Mouse (Mus musculus) stomach, embryonic 14.5 days (tissue): Measurements from ENCODE around the gene Spen. TPM values are rescaled to one million over a fixed set of nuclear protein-coding genes. Genes with fewer than 3 reads are reported as not detected.

Source experiments
- ATAC-seq: fragments of 200-750 bp; cut with Nextera tagmentation; 2 replicates; pipeline ENCODE4 v1.8.0; 2017; ENCODE audit warnings: low read depth, moderate TSS enrichment; ENCODE audit not compliant: insufficient number of reproducible peaks, insufficient read depth, low FRiP score
- H3K27ac ChIP-seq: fragments of 300-500 bp; sonication (generic); 2 replicates; pipeline ENCODE4 v1.5.1; 2014; ENCODE audit warnings: mild to moderate bottlenecking, low read length, moderate library complexity, mixed read lengths
- H3K27me3 ChIP-seq: fragments of 300-500 bp; sonication (generic); 2 replicates; pipeline ENCODE4 v1.6.1; 2014; ENCODE audit warnings: low read length, control low read depth, mixed read lengths; ENCODE audit not compliant: control insufficient read depth, insufficient read depth
- H3K36me3 ChIP-seq: fragments of 300-500 bp; sonication (generic); 2 replicates; pipeline ENCODE4 v1.6.1; 2014; ENCODE audit warnings: mild to moderate bottlenecking, control low read depth, low read length, moderate library complexity, mixed read lengths; ENCODE audit not compliant: control insufficient read depth, insufficient read depth
- H3K4me1 ChIP-seq: fragments of 300-500 bp; sonication (generic); 2 replicates; pipeline ENCODE4 v1.6.1; 2014; ENCODE audit warnings: low read length, control low read depth, mixed read lengths; ENCODE audit not compliant: control insufficient read depth, insufficient read depth
- H3K4me2 ChIP-seq: fragments of 300-500 bp; sonication (generic); replicated peaks from 2 replicates; pipeline ENCODE4 v1.6.1; 2014; ENCODE audit warnings: low read depth, low read length, control low read depth
- H3K4me3 ChIP-seq: fragments of 300-500 bp; sonication (generic); 2 replicates; pipeline ENCODE4 v1.5.1; 2014; ENCODE audit warnings: low read depth, low read length, control low read depth
- H3K9ac ChIP-seq: fragments of 300-500 bp; sonication (generic); replicated peaks from 2 replicates; pipeline ENCODE4 v1.6.1; 2014; ENCODE audit warnings: low read depth, mild to moderate bottlenecking, control low read depth, low read length, moderate library complexity, mixed read lengths
- H3K9me3 ChIP-seq: fragments of 300-500 bp; sonication (generic); 2 replicates; pipeline ENCODE4 v1.6.1; 2016; ENCODE audit warnings: low read depth, low read length, control low read depth; ENCODE audit not compliant: control insufficient read depth
- WGBS: fragments of 180-500 bp; shearing (Covaris S2); extraction: QIAGEN DNeasy Blood & Tissue Kit; methylation state at CpG from one replicate; pipeline ENCODE4 v1.1.7; 2014; 5-methylcytosine and 5-hydroxymethylcytosine counted together
- polyA plus RNA-seq: library from polyadenylated mRNA; unstranded; fragments of >200 nt; fragmentation: Nextera tagmentation; extraction: Ambion mirVana; gene quantifications from 2 replicates; pipeline ENCODE4 v1.2.1, GENCODE M21; 2014

The Spen gene
- polyA plus RNA-seq, 1 experiment from 2014 or later, result 16.9 TPM

GRCm38 (mm10) chr4:141455526-141455925, 82.9 kb downstream of the Spen start:
- H3K9me3 ChIP-seq, result no peaks in the 10 kb centered on the region
- 0 out of 2 replicates have a peak, but pooled peaks cover 4% of the 10 kb centered on the region for H3K4me1 ChIP-seq
- no peak overlapping the region for H3K4me3 ChIP-seq
- H3K9ac ChIP-seq, result no peak overlapping the region
- H3K27ac ChIP-seq, result no peak overlapping the region; the same call in 1 of the 2 replicates
- 71% methylated on average over 4 of the region's 4 CpGs for WGBS
- H3K27me3 ChIP-seq, result no peaks in the 10 kb centered on the region
- no peak overlapping the region for H3K4me2 ChIP-seq
- ATAC-seq, result no peak
- H3K36me3 ChIP-seq, result peaks cover 10% of the 10 kb centered on the region

GRCm38 (mm10) chr4:141454581-141455350, 83.6 kb downstream of the Spen start:
- H3K9ac ChIP-seq, result no peak overlapping the region
- peaks cover 10% of the 10 kb centered on the region for H3K36me3 ChIP-seq
- ATAC-seq, result no peak
- peak overlapping the region; percentile 2; the same call in 1 of the 2 replicates for H3K27ac ChIP-seq
- H3K4me3 ChIP-seq, result no peak overlapping the region
- 66% methylated on average over 14 of the region's 14 CpGs for WGBS
- no peaks in the 10 kb centered on the region for H3K27me3 ChIP-seq
- H3K9me3 ChIP-seq, result no peaks in the 10 kb centered on the region
- 0 out of 2 replicates have a peak, but pooled peaks cover 4% of the 10 kb centered on the region for H3K4me1 ChIP-seq
- no peak overlapping the region for H3K4me2 ChIP-seq

GRCm38 (mm10) chr4:141451916-141452450, 86.4 kb downstream of the Spen start:
- no peak overlapping the region for H3K9ac ChIP-seq
- H3K36me3 ChIP-seq, result peaks cover 34% of the 10 kb centered on the region
- H3K27me3 ChIP-seq, result no peaks in the 10 kb centered on the region
- 93% methylated on average over 9 of the region's 9 CpGs for WGBS
- no peak overlapping the region for H3K27ac ChIP-seq
- H3K9me3 ChIP-seq, result no peaks in the 10 kb centered on the region
- H3K4me3 ChIP-seq, result no peak overlapping the region
- H3K4me1 ChIP-seq, result no peaks in the 10 kb centered on the region
- no peak for ATAC-seq
- H3K4me2 ChIP-seq, result no peak overlapping the region

- Histone ChIP-seq H3K4me2 (no peak overlapping the region), H3K27me3 (no peaks in the 10 kb centered on the region), H3K4me3 (no peak overlapping the region), H3K4me1 (0 out of 2 replicates have a peak, but pooled peaks cover 3% of the 10 kb centered on the region), H3K9ac (no peak overlapping the region), H3K9me3 (no peaks in the 10 kb centered on the region), H3K27ac (no peak overlapping the region), H3K36me3 (peaks cover 34% of the 10 kb centered on the region)
- ATAC-seq, result no peak
- 81% methylated on average over 2 of the region's 2 CpGs for WGBS
Measured at GRCm38 (mm10) chr4:141451251-141451650, 87.1 kb downstream of the Spen start.

GRCm38 (mm10) chr4:141446211-141446610, 92.2 kb downstream of the Spen start:
- 75% methylated on average over 7 of the region's 7 CpGs for WGBS
- H3K9ac ChIP-seq, result no peak overlapping the region
- no peak overlapping the region for H3K4me3 ChIP-seq
- no peak overlapping the region for H3K4me2 ChIP-seq
- H3K27me3 ChIP-seq, result no peaks in the 10 kb centered on the region
- H3K36me3 ChIP-seq, result peaks cover 24% of the 10 kb centered on the region
- H3K27ac ChIP-seq, result no peak overlapping the region
- no peak for ATAC-seq
- no peaks in the 10 kb centered on the region for H3K9me3 ChIP-seq
- peaks cover 12% of the 10 kb centered on the region for H3K4me1 ChIP-seq

GRCm38 (mm10) chr4:141445328-141445720, 93.1 kb downstream of the Spen start:
- Histone ChIP-seq H3K27ac (no peak overlapping the region), H3K4me1 (peaks cover 12% of the 10 kb centered on the region), H3K9me3 (no peaks in the 10 kb centered on the region), H3K4me2 (peak overlapping the region; percentile 90), H3K9ac (peak overlapping the region; percentile 94), H3K36me3 (peaks cover 24% of the 10 kb centered on the region), H3K27me3 (no peaks in the 10 kb centered on the region), H3K4me3 (peak overlapping the region; percentile 90)
- 14% methylated on average over 14 of the region's 14 CpGs for WGBS
- no peak for ATAC-seq

- H3K4me2 ChIP-seq, result peak within 1 kb of the TSS; percentile 90
- H3K4me1 ChIP-seq, result peaks cover 12% of the 10 kb centered on the region
- H3K4me3 ChIP-seq, result peak within 1 kb of the TSS; percentile 90
- H3K9me3 ChIP-seq, result no peaks in the 10 kb centered on the region
- H3K27ac ChIP-seq, result peak within 1 kb of the TSS; percentile 61
- peak; percentile 92 for ATAC-seq
- H3K27me3 ChIP-seq, result no peaks in the 10 kb centered on the region
- H3K9ac ChIP-seq, result peak within 1 kb of the TSS; percentile 94
- under 1% methylated on average over 96 of the region's 102 CpGs for WGBS
- H3K36me3 ChIP-seq, result peaks cover 23% of the 10 kb centered on the region
Measured at GRCm38 (mm10) chr4:141444451-141445327, 93.7 kb downstream of the Spen start, which contains the start of gene Zbtb17. TSS of gene Zbtb17 (plus strand) at chr4:141444654.
